Mouse (Mus musculus) kidney, postnatal 14 days (tissue): ENCODE data around the gene Lrrc75a.
"Not testable (repeated sequence)": the region's sequence is repeated elsewhere in the genome, so short reads cannot be mapped to it uniquely, and the experiment has no call there.

Experiments used
- DNase-seq: peaks from one replicate; pipeline ENCODE4 v3.0.0; 2022; ENCODE audit warnings: mixed read lengths

The Lrrc75a gene

DNA sequence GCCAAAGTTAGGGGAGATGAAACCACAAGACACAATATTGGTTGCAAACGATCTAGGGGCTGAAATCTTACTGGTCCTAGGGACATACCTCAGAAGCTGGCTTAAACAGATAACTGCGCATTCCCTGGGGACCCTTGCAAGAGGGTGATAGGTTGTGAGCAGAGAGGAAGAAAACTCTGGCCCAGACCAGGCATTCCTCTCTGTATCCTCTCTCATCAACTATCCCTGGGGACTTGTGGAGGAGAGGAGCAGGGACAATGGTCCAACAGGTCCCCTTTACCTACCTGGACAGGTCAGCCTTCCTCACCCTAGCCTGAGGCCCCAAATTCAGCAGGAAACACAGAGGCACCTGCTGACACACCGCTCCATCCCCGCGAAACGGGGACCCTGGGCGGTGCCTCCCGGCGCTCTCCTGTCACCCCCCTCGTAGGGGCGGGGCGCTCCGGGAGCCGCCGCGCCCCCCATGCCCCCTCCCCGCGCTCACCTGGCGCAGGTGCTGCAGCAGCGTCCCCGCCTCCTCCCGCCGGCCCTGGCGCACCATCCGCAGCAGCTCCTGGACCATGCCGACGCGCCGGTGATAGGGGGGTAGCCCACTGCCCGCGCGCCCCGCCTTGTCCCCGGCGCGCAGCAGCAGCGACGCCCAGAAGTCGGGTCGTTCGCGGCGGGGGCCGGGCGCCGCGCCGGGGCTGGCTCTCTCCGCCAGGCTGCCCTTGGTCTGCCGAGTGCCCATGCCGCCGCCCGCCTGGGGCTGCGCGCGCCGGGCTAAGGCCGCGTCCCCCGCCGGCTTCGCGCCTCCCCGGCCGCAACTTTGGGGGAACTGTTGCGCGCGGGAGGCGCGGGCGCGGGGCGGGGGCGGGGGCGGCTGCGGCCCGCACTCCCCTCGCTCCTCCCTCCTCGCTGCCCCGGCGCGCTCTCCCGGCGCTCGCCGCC is at the start of gene Lrrc75a:
Gene Lrrc75a (minus strand): TSS at position 863 of the 930 bp plus-strand sequence.
- DNase-seq = peak; percentile 69

- DNase-seq = no peak
Measured at GRCm38 (mm10) chr11:62695126-62695525, 46.8 kb upstream of the Lrrc75a start.

DNA sequence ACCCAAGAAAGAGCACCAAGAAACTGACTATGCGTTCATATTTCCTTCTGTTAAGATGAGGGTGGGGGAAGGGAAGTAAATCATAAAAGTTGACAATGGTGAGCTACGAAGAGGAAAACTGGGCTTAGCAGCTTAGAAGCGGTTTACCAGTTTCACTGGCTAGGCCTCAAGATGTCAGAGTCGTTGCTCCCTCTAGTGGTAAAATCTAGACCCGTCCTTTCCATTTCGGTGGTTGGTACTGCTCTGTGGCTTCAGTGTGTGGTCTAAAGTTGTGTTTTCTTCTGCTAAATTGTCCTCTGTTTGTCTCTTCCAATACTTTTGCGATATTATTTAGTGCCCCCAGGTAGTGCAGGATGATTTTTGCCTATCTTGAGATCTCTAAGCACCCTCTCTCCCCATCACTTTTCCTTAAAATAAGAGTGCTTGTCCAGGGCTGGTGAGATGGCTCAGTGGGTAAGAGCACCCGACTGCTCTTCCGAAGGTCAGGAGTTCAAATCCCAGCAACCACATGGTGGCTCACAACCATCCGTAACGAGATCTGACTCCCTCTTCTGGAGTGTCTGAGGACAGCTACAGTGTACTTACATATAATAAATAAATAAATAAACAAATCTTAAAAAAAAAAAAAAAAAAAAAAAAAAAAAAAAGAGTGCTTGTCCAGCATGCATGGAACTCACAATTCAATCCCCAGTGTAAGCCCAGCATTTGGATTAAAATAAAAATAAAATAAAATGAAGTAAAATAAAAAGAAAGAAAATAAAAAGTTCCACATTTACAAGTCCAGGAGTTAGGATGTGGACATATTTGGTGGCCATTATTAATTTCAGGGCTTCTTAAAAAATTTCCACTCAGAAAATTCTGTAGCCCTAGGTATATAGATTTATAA is 45.2 kb upstream of the Lrrc75a start:
- DNase-seq = peak; percentile 59

DNA sequence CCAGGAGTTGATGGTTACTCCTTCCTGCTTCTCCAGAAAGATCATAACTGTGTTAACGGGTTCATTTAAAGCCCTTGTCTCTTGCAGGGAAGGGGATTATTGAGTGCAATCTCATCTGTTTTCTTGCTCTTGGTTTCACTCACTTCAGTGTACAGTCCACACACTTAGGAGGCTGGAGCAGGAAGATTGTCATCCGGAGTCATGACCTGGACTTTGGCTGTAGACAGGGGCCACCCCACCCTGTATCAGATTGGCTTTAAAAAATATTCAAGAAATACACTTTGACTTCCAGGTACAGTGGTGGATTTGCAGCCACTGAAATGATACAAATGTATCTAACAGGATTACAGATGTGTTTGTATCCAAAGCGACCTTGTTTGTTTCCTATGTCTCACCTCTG is 43.3 kb upstream of the Lrrc75a start:
- no peak for DNase-seq

- no peak for DNase-seq
Measured at GRCm38 (mm10) chr11:62679954-62680353, 31.6 kb upstream of the Lrrc75a start.

DNA sequence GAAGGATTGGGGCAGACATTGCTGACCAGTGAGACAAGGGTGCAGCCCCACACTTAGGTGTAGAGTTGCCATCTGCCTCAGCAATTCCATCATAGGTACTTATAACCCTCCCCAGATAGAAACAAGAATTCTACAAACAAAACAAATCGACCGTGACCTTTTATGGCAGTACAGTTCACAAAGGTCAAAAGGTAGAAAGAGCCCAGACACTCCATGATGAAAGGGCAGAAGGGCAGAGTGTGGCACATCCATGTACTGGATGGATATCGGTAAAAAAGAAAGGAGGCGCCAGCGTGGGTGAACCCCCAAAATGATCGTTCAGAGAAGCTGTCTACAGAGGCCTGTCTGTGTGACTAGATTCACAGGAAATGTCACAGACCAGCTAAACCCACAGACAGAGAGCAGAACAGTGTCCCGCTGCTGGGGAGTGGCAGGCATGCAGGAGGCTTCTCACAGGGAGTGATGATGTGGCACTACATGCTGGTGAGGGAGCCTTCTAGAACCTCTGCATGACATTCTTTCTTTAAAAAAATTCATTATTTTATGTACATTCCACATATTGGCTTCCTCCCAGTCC is 30.5 kb upstream of the Lrrc75a start:
- DNase-seq = no peak

DNA sequence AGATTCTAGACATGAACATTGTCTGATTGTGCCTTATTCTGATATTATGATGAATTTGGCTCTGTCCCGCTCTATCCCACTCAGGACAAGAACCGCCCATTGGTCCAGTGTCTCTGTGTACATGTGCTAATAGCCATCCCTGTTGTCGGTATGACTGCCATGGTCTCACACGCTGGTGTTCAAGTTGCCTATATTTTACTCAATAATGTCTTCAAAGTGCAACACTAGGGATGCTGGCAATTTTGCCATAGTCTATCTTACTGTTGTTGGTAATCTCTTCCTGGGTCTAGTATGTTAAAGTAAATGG is 27.9 kb upstream of the Lrrc75a start:
- no peak for DNase-seq

DNA sequence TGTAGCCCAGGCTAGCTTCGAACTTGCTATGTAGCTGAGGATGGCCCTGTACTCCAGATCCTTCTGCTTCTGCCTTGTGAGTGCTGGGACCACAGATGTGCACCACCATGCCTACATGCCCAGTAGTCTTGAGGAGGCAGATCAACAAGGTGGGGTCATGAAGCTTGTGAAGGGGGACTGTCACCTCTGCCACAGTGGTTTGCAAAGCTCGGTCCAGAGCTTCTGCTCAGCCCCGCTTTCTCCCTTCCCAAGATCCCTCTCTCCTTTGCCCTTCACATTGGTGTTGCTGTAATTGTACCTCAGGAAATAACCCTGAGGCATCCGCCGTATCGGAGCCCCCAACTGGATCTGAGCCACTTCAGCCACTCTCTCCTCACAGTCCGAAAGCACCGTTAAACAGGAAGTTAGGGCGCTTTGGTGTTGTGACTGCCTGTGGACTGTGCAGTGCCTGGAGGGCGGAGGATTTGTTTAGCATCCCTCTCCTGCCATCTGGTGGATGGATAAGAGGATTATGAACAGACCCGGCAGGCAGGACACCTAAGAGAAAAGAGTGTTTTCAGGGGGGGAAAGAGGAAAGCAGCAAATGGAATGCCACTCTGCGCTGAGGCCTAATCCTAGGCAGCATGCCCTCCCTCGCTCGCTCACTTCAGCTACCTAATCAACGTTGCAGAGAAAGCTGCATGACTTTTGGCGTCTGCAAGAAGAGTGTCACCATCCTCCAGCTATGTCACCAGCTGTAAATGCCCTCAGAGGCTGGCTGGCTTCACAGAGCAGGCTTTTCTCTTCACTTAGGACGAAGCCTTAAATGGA is 27.4 kb upstream of the Lrrc75a start:
- peak; percentile 83 for DNase-seq

DNA sequence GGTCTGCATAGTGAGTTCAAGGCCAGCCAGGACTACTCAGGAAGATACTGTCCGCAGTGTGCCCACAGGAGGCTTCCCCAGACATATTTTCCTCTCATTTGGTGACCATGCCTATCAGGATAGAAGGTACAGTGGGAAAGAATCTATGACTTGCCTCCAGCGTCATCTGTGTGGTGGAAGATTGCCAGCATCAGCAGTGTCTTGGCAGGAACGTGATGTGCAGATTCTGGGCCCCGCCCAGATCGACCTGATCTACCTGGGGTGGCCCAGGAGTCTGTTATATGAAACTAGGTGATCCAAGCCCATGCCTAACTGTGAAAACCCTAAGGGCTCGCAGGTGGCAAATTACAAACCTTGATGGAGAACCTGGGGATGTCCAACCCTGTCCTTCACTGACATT is 21.7 kb upstream of the Lrrc75a start:
- no peak for DNase-seq

DNA sequence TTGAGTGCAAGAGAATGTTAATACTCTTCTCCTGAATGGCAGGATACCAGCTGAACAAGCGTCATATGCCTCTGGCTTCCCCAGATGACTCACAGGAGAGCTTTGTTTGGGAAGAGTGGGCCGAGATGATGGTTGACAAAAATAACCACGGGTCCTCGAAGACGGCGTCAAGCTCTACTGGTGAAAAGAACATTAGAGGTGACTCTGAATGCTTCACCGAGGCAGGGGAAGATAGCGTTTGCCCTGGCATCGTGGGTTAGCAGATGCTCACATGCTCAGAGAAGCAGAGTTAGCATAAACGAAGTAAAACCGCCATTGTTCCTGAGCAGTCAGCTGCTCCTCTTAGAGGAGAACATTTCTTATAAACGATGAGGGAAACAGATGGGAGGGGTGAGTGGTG is 21.1 kb upstream of the Lrrc75a start:
- DNase-seq = no peak

- DNase-seq = no peak
Measured at GRCm38 (mm10) chr11:62668986-62669385, 20.7 kb upstream of the Lrrc75a start.

DNA sequence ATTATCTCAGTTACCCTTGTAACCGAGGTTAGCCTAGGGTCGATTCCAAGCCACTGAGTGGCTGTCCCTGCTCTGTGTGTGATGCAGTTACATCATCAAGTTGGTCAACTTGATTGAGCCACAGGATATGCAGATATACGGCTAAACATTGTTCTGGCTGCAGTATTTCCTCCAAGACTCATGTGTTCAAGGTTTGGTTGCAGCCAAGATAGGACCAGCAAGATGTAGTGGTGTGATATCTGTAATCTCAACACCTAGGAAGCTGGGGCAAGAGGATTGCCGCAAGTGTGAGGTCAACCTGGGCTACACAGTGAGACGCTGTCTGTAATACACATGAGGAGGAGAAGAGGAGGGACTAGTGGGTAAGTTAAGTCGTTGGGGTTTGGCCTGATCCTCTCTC is 15.9 kb upstream of the Lrrc75a start:
- no peak for DNase-seq

GRCm38 (mm10) chr11:62660885-62661284 is 12.6 kb upstream of the Lrrc75a start:
- no peak for DNase-seq

DNA sequence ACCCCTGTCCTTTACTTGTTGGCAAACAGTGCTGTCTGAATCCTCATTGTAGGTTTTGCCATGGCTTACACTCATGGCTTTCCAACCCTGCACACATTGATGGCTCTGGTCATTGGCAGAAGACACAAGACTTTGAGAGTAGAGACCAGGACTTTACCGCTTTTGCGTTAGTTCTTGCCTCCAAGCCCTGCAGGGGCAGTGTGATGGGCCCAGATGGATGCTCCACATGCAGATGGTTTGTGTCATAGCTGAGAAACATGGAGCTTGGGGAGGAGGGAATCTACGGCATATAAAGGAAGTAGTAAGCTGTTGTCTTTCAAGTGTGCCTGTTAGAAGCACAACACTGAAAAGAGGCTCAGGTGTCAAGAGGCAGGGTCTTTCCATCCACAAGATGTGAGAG is 3.8 kb upstream of the Lrrc75a start:
- no peak for DNase-seq

- DNase-seq = no peak
Measured at GRCm38 (mm10) chr11:62651563-62651962, 3.2 kb upstream of the Lrrc75a start.

- DNase-seq = not testable (repeated sequence)
Measured at GRCm38 (mm10) chr11:62649803-62650202, 1.5 kb upstream of the Lrrc75a start.

- DNase-seq = peak; percentile 96
Measured at GRCm38 (mm10) chr11:62648591-62649391, 468 bp upstream of the Lrrc75a start, which contains the start of gene Mmgt2. Mmgt2 (plus strand) TSS chr11:62648664.

DNA sequence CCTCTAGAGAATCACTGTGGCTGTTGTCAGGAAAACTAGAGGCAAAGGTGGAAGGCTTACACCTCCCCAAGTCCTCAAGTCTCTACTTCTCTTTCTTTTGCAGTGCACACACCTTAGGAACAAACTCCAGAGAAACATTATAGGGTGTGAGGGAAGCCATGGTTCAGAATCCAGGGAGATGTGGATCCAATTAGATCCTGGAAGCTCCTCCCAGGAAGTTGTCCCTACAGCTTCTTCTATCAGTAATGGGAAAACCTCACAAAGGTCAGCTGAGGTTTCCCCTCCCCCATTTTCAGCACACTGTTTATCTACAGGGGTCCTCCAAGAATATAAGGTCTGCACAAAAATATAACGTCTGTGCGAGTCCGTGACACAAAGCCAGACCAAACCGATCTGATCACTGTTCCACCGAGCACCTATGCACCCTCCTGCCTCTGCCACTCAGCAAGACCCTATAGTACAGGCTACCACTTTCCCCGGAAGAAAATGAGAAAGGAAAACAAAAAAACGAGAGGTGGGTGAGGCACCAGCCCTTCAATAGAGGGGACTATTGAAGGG is 1.3 kb downstream of the Lrrc75a start:
- DNase-seq = no peak

DNA sequence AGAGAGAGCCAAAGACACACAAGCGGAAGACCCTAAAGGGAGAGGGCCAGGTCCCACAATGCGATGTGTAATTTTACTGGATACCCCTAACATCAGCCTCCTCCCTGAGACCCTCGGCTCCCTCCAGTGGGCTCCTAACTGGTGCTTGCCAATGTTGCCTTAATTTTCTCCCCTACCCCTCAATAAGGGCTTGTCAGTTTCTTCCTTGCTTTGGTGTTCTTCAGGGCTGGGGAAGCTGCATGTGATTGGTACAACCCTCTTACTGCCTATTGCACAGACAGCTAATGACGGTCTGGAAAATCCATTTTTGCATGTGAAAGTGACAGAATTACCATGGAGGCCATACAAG is 1.9 kb downstream of the Lrrc75a start:
- DNase-seq = no peak

- peak; percentile 33 for DNase-seq
Measured at GRCm38 (mm10) chr11:62645732-62646494, 2.4 kb downstream of the Lrrc75a start.

DNA sequence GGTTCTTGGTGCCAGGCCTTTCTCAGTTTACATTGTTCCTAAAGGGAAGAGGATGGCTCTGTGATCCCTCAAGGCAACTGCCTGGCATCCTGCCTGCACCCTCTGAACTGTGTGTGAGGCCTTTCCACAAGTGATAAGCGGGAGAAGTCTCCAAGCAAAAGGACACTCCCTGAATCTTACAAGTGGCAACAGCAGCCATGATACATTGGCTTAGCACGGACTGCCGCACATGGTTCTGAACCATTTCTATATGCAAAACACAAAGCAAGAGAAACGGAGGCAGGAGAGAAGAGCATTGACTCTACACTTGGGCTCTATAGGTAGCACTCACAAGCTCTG is 3.0 kb downstream of the Lrrc75a start:
- no peak for DNase-seq
